Mouse (Mus musculus): ENCODE measurements around the gene Pcgf2.

Pcgf2 gene

GRCm38 (mm10) chr11:97694435-97694834 is 5.9 kb downstream of the Pcgf2 start:
- DNase-seq = no peak

GRCm38 (mm10) chr11:97689861-97690260 is 10.4 kb downstream of the Pcgf2 start:
- DNase-seq = peak; percentile 58

- peak; percentile 48 for DNase-seq
Observed at GRCm38 (mm10) chr11:97687061-97687460, 13.2 kb downstream of the Pcgf2 start.

GRCm38 (mm10) chr11:97686322-97686908 is 13.9 kb downstream of the Pcgf2 start:
- DNase-seq = peak; percentile 35

- peak; percentile 96 for DNase-seq
Observed at GRCm38 (mm10) chr11:97685613-97686321, 14.5 kb downstream of the Pcgf2 start, which contains the start of gene Cisd3. TSS of gene Cisd3 (plus strand) at chr11:97685826.

- no peak for DNase-seq
Observed at GRCm38 (mm10) chr11:97684766-97685165, 15.5 kb downstream of the Pcgf2 start.

GRCm38 (mm10) chr11:97684063-97684680 is 16.1 kb downstream of the Pcgf2 start:
- no peak for DNase-seq

GRCm38 (mm10) chr11:97682504-97683055 is 17.7 kb downstream of the Pcgf2 start:
- DNase-seq = no peak

- DNase-seq = no peak
Observed at GRCm38 (mm10) chr11:97680430-97680829, 19.9 kb downstream of the Pcgf2 start.

- no peak for DNase-seq
Observed at GRCm38 (mm10) chr11:97678301-97678700, 22.0 kb downstream of the Pcgf2 start.

- no peak for DNase-seq
Observed at GRCm38 (mm10) chr11:97677842-97678241, 22.5 kb downstream of the Pcgf2 start.

GRCm38 (mm10) chr11:97677381-97677780 is 22.9 kb downstream of the Pcgf2 start:
- no peak for DNase-seq

GRCm38 (mm10) chr11:97676050-97676754 is 24.1 kb downstream of the Pcgf2 start:
- DNase-seq = no peak

- DNase-seq = no peak
Observed at GRCm38 (mm10) chr11:97673148-97673547, 27.1 kb downstream of the Pcgf2 start.

GRCm38 (mm10) chr11:97671177-97671527 is 29.1 kb downstream of the Pcgf2 start:
- DNase-seq = no peak

GRCm38 (mm10) chr11:97670234-97671176 is 29.8 kb downstream of the Pcgf2 start:
- no peak for DNase-seq

GRCm38 (mm10) chr11:97669829-97670228 is 30.5 kb downstream of the Pcgf2 start:
- peak; percentile 37 for DNase-seq

- DNase-seq = no peak
Observed at GRCm38 (mm10) chr11:97669268-97669667, 31.0 kb downstream of the Pcgf2 start.

- no peak for DNase-seq
Observed at GRCm38 (mm10) chr11:97668160-97668559, 32.1 kb downstream of the Pcgf2 start.

- no peak for DNase-seq
Observed at GRCm38 (mm10) chr11:97666794-97667193, 33.5 kb downstream of the Pcgf2 start.

GRCm38 (mm10) chr11:97666221-97666620 is 34.1 kb downstream of the Pcgf2 start:
- no peak for DNase-seq

GRCm38 (mm10) chr11:97665431-97665830 is 34.9 kb downstream of the Pcgf2 start:
- no peak for DNase-seq

Measured in kidney, adult 18-20 months (tissue).